Mouse (Mus musculus): Measurements from ENCODE around the gene Atp6v0d1.

Gene Atp6v0d1

GRCm38 (mm10) chr8:105537011-105537677 lies 28.7 kb downstream of the Atp6v0d1 start:
- DNase-seq (ENCODE audit: low spot score): no peak

DNA sequence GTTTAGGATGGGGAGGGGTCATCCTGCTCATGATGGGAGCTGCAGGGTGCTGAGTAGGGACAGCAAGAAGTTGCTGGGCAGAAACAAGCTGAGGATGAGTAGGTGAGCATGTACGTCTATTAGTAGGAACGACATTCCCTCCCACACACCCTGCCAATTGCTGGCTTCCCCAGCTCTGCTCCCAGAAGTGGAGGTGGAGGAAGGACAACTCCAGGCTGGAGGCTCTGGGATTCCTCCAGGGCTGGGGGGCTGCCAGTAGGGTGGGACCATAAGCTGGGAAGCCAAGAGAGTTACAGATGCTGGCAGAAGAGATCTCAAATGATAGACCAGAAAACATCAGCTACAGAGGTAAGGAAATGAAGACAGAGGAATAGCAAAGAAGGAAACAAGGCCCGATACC lies 29.3 kb downstream of the Atp6v0d1 start:
- no peak for DNase-seq (ENCODE audit: low spot score)

DNA sequence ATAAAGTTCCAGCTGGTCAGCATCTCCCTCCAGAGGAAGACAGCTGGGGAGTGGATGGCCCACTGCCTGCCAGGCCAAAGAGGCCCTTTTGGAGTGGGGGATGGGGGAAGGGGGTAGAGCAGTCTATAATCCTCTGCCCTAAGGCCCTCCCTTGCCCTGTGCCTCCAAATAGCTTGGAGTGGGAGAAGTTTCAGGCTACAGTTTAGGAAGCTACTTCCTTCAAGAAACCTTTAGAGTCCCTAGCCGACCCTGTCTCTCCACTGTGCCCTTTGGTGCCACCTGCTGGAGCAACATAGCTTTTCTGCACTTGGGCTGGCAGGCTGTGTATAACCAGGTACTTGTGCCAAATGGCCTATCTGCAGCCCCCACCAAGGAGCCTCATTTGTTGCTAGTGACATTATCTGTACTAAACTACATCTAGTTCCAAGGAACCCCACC lies 31.9 kb downstream of the Atp6v0d1 start:
- peak; percentile 80 for DNase-seq (ENCODE audit: low spot score)

DNA sequence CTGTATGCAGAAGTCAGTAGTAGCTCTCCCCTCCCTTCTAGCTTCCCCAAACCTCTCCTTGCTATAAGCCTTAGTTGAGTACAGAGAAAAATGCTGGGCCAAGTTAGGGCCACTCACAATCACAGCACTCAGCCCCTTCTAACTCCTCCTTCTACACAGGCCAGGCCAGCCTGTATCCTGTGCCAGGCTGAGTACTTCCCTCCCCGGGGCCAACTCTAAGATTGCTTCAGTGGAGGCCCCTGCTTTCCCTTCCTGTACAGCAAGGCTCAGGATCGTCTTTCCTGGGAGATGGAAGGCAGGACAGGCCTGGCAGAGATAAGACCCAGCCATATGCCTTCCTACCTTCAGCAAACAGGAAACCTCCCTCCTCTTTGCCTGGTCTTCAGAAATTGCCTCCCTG lies 32.4 kb downstream of the Atp6v0d1 start:
- DNase-seq (ENCODE audit: low spot score): no peak

DNA sequence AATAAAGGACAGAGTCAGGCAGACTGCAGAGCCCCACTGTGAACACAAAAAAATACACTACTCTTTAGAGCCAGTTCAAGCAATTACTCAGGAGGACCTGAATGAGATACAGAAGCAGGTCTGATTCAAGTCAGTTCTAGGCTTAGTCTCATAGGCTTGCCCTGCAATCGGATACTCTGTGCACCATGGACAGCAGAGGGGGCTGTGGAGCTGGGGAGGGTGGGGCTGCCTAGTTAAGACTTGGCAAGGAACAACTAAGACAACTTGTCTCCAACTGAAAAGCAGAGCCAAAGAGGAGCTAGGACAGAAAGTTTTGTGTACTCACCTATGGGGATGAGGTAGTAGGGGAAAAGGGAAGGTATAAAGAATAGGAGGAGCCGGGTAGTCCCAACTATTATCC lies 34.1 kb downstream of the Atp6v0d1 start:
- peak; percentile 71 for DNase-seq (ENCODE audit: low spot score)

DNA sequence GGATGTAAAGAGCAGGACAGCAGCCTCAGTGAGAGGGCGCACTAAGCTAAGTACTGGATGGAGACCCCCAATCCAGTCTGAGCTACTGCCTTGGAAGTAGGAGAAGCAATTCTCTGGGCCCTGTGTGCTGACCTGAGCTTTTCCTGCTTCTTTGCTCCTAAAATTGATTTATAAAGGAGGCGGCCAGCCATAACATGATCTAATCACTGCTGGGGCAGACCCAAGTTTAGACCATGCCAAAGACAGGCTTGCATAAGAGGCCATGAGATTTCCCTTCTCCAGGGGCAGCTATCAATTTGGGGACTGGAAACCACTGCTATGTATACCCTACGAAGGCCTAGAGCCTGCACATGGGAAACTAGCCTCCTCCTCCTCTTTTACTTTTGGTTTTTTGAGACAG lies 36.6 kb downstream of the Atp6v0d1 start:
- no peak for DNase-seq (ENCODE audit: low spot score)

DNA sequence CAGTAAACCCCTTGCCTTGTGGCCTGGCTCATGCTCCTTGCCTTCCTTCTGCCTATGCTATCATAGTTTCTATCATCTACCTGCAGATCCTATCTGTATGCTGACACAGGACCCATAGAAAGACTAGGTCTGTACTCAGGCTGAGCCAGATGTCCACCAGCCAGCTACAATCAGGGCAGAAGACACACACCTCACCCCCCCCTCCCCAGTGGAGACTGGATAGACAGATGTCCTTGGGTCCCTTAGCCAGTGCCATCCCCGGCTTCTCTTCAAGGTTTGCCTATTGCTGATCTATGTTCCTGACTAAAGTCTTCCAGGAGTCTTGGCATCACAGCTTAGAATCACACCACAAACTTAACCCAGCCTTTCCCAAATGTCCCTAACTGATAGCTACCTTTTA lies 37.6 kb downstream of the Atp6v0d1 start:
- DNase-seq (ENCODE audit: low spot score): no peak

GRCm38 (mm10) chr8:105527110-105527509 lies 38.7 kb downstream of the Atp6v0d1 start:
- no peak for DNase-seq (ENCODE audit: low spot score)

GRCm38 (mm10) chr8:105522890-105523289 lies 43.0 kb downstream of the Atp6v0d1 start:
- DNase-seq (ENCODE audit: low spot score): no peak

- no peak for DNase-seq (ENCODE audit: low spot score)
Observed at GRCm38 (mm10) chr8:105521995-105522769, 43.7 kb downstream of the Atp6v0d1 start.

GRCm38 (mm10) chr8:105521061-105521460 lies 44.8 kb downstream of the Atp6v0d1 start:
- no peak for DNase-seq (ENCODE audit: low spot score)

GRCm38 (mm10) chr8:105520521-105520920 lies 45.3 kb downstream of the Atp6v0d1 start:
- DNase-seq (ENCODE audit: low spot score): no peak

GRCm38 (mm10) chr8:105519591-105519990 lies 46.3 kb downstream of the Atp6v0d1 start:
- DNase-seq (ENCODE audit: low spot score): no peak

DNA sequence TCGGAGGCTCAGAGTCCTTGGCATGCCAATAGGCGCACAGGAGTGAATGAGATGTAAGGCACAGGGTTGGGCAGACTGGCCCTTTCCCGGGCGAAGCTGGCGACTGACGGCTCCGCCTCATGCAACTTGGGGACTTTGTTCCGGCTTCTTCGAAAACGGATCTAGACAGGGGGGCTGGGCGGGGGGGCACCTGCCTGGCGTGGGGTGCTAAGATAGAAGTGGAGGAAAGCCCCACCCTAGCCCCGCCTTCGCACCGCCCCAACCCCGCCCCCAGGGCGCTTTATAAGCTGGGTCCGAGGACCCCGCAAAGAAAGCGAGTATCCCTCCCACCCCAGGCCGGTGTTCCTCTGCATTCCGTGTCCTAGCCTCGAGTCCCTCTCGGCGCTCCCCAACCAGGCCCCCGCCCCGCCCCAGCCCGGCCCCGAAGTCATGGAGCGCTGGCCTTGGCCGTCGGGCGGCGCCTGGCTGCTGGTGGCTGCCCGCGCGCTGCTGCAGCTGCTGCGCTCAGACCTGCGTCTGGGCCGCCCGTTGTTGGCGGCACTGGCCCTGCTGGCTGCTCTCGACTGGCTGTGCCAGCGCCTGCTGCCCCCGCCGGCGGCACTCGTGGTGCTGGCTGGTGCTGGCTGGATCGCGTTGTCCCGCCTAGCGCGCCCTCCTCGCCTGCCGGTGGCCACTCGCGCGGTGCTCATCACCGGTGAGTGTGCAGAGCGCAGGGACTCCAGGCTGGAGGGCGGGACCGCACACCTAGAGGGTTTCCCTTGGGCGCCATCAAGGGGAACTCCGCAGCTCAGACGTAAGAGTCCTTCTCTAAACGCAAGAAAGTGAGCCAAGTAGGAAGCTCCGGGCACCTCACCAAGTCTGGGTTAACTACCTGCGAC lies 47.2 kb downstream of the Atp6v0d1 start, which contains the start of gene Hsd11b2:
TSS of gene Hsd11b2 (plus strand) at position 320 of the 878 bp plus-strand sequence.
- peak; percentile 55 for DNase-seq (ENCODE audit: low spot score)

GRCm38 (mm10) chr8:105517346-105517745 lies 48.5 kb downstream of the Atp6v0d1 start:
- no peak for DNase-seq (ENCODE audit: low spot score)

DNA sequence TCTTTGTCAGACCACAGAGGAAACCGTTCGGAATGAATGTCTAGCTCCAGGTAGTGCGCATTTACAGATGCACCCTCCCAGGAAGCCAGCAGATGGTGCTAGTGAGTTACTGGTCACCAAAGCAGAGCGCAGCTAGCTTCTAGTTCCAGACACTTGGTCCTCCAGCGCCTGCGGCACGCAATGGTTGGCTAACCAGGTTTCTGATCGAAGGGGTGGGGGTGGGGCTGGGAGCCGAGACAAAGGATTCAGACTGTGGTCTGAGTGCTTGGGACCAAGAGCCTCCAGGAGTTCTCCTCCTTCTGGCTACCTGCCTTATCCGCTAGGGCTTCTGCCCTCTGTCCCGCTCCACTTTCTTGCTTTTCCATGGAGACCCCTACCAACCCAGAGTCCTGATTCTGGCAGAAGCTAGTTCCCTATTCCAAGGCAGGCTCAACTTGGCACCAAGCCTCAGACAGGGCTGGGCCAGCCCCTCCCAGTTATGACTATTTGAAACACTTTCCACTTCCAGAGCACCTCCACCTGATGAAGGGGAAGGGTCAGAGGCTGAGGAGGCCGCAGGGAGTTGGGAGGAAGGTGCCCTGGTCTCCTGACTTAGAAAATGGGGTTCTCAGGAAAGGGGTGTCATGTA lies 49.7 kb downstream of the Atp6v0d1 start:
- DNase-seq (ENCODE audit: low spot score): peak; percentile 71

- DNase-seq (ENCODE audit: low spot score): no peak
Observed at GRCm38 (mm10) chr8:105514656-105515055, 51.2 kb downstream of the Atp6v0d1 start.

DNA sequence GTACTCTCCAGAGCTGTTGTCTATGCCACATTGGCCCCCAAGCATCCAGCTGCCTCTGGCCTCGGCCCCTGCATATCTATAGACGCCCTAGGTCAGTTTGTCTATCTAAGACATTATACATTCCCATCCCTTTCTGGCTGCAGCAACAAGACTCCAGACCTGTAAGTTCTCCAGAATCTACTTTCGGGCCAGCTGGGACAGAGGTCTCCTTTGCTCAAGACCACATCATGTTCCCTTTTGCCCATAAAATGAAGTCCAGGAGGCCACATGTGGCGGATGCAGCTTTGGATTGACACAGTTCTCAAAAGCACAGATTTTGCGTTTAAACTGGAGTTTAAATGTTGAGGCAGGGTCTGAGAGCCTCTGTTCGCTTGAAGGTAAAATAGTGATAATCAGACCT lies 51.7 kb downstream of the Atp6v0d1 start:
- DNase-seq (ENCODE audit: low spot score): no peak

GRCm38 (mm10) chr8:105509997-105510735 lies 55.7 kb downstream of the Atp6v0d1 start:
- no peak for DNase-seq (ENCODE audit: low spot score)

DNA sequence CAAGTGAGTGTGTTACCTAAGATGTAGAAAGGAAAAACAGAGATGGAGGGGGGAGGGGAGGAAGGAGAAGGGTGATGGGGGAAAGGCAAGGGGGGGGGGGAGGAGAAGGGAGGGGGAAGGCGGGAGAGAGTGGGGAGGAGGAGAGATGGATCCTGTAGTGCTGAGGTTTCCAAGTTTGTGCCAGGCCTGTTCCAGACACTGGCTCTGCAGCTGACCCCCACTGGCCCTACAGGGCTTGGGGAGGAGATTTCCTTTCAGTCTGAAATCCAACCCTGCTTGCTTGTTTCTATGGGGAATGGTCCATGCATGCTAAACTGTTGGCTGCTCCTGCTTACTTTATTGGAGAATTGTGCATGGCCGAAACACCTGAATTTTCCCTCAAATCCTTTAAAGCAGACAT lies 57.1 kb downstream of the Atp6v0d1 start:
- DNase-seq (ENCODE audit: low spot score): no peak

- no peak for DNase-seq (ENCODE audit: low spot score)
Observed at GRCm38 (mm10) chr8:105506977-105507376, 58.9 kb downstream of the Atp6v0d1 start.

All from c-Kit-positive CD71-positive TER-119-positive erythroid progenitor cells, embryonic 14.5 days (primary cell).